Mouse (Mus musculus) A20 (cell line): Measurements from ENCODE around the gene Prkn.

Experiments
- DNase-seq: peaks from one replicate; pipeline ENCODE4 v3.0.0-alpha.2; 2011; ENCODE audit warnings: low read depth, low spot score

Gene Prkn

GRCm38 (mm10) chr17:11910668-11911398 lies 1070.6 kb downstream of the Prkn start:
- no peak for DNase-seq

GRCm38 (mm10) chr17:11912136-11912535 lies 1072.0 kb downstream of the Prkn start:
- no peak for DNase-seq

DNA sequence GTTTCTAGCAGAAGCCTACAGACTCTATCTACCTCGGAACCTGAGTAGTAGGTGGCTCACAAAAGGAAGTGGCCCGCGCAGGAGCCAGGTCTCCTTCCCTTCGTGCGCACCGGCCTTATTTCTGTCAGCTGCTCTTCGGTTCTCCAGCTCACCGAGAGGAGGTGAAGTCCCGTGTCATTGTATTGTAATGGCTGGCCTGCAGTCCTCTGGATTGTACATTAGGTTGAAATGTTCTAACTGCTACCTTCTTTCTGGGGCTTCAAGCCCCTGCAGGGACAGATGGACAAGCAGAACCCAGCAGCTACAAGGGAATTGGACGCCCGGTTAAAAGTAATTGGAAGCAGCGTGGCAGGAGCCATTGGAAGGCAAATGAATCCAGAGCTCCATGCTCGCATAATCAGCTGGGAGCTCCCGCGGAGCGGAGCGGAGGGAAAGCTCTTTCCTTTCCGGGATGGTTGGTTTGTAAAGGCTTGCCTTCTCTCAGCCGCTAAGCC lies 1072.7 kb downstream of the Prkn start:
- no peak for DNase-seq

DNA sequence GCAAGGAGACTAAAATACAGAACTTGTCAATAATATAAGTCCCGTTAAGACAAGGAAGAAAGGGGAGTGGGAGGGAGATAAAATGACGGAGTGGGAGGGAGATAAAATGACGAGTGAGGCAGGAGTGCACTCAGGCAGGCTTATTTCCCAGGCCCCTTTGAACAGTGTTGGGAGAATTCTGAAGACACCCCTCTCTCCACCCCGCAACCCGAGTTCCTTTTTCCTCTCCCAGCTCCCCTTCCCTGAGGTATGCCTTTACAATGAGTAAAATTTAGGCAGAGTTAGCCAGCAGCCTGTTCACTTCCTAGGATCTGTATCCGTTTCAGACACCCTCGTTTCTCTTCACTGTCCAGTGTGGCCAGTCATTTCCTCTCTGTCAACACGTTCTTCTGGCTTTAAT lies 1073.4 kb downstream of the Prkn start:
- DNase-seq = no peak

- no peak for DNase-seq
Observed at GRCm38 (mm10) chr17:11914451-11914850, 1074.3 kb downstream of the Prkn start.

DNA sequence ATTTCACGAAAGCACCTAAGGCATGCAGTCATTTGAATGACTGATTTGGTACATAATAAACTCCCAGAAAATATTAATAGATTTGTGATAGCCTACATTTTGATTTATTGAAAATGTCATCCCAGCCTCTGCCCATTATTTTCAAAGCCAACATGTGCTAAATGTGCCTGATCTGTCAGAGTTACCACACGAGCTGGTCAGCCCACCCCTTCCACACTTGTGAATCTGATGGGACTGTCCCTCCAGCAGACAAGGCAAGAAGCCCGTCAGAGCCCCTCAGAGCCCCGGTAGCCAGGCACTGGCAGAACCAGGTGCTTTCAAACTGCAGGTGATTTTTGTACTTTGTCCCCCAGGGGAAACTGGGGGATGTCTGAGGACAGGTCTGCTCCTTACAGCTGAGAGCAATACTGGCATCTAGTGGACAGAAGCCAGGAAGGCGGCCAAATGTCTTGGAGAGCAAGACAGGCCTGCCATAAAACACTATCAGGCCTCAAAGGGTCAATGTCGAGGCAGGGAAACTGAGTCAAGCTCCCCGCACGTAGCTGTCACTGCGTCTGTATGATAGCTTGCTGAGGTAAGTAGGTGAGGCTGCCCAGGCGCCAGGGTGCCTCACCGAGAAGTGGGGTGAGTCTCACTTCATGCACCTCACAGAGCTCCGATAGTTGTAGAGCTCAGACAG lies 1078.1 kb downstream of the Prkn start:
- DNase-seq = peak; percentile 4

- DNase-seq = no peak
Observed at GRCm38 (mm10) chr17:11919581-11919980, 1079.4 kb downstream of the Prkn start.

DNA sequence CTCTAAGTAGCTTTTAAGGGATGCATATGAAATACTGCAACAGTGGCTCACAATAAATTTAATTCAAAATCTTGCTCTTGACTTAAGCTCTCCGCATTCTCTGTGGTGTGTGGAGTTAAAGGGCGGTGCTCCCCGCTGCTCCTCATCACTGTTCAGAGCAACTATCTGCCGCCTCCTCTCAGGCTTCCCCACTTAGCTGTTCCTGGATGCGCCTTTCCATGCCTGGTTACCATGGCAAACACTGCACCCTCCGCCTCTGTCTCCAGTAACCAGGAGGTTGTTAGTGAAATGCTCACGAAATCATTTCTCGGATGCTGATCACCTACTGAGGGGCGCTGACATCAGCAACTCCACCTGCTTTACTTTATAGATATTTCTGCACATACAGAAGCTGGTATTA lies 1080.8 kb downstream of the Prkn start:
- DNase-seq = no peak

DNA sequence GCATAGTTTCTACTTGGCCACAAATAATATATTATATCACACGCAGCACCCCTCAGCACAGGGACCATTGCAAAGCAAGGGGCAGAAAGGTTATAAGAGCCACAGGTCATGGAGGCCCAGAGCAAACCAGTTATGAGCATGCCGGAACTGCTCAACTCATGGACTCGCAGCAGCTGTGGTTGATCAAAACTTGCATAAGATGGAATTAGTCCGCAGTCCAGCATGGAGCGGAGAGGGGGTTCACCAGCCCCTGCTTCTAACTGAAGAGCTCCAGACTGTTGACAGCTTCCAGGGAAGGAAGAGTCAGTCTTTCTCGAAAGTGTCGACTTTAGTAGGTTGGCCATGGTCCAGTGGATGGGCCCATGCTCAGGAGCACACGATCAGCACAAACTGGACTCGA lies 1083.8 kb downstream of the Prkn start:
- no peak for DNase-seq

DNA sequence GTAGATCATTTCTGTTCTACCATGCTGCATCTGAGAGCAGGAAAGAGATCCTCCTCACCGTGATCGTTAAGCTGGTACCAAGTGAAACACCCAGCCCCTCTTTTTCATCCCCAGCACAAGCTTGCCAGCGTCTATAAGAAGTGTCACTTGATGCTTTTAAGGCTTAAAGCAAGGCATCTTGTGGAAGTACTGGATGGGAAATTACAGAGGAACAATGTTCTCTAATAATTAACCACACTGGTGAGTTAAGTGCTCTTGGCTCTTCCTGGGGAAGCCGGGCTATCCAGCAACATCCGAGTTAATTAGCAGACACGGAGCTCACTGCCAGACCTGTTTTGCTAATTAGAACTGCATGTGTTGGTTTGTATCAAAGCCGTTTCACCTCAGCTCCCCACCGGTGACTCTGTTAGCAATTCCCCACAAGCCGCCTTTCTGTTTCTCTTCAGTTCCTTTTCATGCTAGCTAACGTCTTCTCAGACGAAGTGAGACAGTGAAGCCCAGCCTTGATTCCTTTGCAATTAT lies 1086.7 kb downstream of the Prkn start:
- DNase-seq = no peak

GRCm38 (mm10) chr17:11931641-11932040 lies 1091.5 kb downstream of the Prkn start:
- no peak for DNase-seq

- DNase-seq = no peak
Observed at GRCm38 (mm10) chr17:11933737-11934136, 1093.6 kb downstream of the Prkn start.

DNA sequence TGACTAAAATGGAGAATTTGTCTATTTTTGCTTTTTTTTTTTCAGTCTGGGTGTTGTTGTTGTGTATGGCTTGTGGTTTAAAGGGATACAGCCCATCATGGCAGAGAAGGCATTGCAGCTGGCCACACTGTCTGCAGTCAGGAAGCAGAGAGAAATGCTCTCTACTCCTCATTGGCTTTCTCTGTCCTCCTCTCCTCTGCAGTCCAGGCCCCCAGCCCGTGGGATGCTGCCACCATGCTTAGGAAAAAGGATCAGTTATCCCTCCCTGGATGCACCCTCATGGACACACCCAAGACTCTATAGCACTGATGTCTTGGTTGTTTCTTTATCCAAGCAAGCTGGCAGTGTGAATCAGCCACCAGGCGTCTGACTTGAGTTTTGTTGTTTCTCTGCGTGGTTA lies 1107.3 kb downstream of the Prkn start:
- no peak for DNase-seq

- DNase-seq = no peak
Observed at GRCm38 (mm10) chr17:11949551-11950197, 1109.5 kb downstream of the Prkn start.

- DNase-seq = no peak
Observed at GRCm38 (mm10) chr17:11950198-11950594, 1110.0 kb downstream of the Prkn start.

- DNase-seq = no peak
Observed at GRCm38 (mm10) chr17:11955317-11955716, 1115.1 kb downstream of the Prkn start.

GRCm38 (mm10) chr17:11960492-11960891 lies 1120.3 kb downstream of the Prkn start:
- DNase-seq = no peak

GRCm38 (mm10) chr17:11962808-11963207 lies 1122.6 kb downstream of the Prkn start:
- DNase-seq = no peak

DNA sequence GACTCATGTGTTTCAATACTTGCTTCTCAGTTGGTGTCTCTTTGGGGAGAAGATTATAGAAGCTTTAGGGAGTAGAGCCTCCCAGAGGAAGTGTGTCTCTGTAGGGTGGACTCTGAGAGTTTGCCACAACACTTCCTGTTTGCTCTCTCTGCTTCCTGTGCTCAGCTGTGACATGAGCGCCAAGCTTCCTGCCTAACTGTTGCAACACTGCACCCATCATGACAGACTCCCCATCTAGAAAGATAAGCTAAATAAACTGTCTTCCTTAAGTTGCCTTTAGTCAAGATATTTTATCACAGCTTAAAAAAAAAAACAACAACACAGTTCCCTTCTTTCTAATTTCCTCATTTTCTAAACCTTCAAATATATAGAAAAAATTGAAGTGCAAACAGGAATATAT lies 1130.0 kb downstream of the Prkn start:
- no peak for DNase-seq

DNA sequence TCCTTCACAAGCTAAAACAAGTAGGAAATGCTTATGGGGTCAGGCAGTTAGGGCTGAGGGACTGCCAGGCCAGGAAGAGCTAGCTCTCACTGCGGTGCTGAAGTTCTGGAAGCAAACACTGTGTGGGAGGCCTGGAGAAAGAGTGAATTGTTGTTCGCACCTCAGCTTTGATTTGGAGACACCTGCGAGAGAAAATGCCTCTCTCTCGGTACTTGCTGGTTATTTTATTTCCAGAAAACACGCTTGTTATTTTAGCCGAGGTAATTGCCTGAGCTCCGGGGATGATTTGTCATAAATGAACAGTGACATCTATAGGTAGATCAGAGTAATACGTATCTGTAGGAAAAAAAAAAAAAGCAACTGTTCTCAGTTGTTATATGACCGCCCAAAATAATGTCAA lies 1132.4 kb downstream of the Prkn start:
- peak; percentile 24 for DNase-seq

DNA sequence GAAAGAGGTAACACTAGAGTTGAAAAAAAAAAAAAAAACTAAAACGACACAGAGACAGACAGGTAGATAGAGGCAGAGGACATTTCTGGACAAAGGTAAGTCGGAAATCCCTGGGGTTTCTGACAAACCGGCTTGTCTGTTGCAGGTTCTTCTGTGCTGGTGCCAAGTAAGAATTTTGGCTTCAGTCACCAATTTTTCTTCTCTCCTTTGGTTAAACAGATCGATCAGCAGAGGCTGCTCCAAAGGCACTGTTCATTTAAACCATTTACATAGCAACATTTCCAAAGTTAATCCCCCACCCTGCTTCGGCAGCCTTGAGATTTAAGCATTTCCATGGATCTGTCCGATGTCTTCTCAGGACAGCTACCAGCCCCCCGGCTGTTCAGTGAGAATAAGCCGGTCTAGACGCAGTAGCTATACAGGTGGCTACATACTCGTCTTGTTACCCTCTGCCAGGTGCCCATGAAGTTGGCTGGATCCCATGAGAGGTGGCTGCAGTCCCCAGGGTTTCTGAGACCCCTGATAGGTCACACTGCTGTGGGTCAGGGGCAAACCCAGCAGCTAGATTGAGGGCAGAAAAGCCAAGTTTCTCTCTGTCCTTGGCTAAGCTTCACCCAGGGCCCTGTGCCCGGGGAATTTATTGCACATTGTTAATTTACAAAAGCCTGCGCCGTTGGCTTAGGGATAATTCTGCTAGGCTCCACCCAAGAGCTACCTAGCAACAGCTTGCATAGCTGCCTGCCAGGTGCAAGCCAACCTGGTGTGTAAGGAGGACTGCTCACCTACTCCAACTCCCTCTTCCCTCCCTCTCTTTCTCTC lies 1133.0 kb downstream of the Prkn start:
- no peak for DNase-seq
